Mouse (Mus musculus): ENCODE results near the gene Atp1a4.

- TF ChIP-seq CTCF (IDR thresholded peaks at IDR 0.05; ENCODE audit: low read depth, low read length) (no peak), POLR2A (IDR thresholded peaks at IDR 0.05; ENCODE audit: extremely low read depth, insufficient read depth, low read length) (no peak)
Measured at GRCm38 (mm10) chr1:172271208-172271607, 13.0 kb upstream of the Atp1a4 start.
